Mouse (Mus musculus) small intestine, adult 2 months (tissue): Measurements from ENCODE around the gene Il17re. TPM values are rescaled to one million over a fixed set of nuclear protein-coding genes. Genes with fewer than 3 reads are reported as not detected.

Experiments used
- H3K27ac ChIP-seq: fragments of 200-500 bp; 2 replicates; pipeline ENCODE4 v1.5.1; 2012; ENCODE audit warnings: low read depth, low read length, control low read depth, inconsistent platforms; ENCODE audit not compliant: insufficient read depth
- H3K27me3 ChIP-seq: fragments of 200-500 bp; 2 replicates; pipeline ENCODE4 v1.6.1; 2012; ENCODE audit warnings: mild to moderate bottlenecking, moderate library complexity, low read length, inconsistent platforms; ENCODE audit not compliant: control insufficient read depth, insufficient read depth
- H3K36me3 ChIP-seq: fragments of 200-500 bp; 2 replicates; pipeline ENCODE4 v1.6.1; 2012; ENCODE audit warnings: mild to moderate bottlenecking, low read length, control low read depth, inconsistent platforms; ENCODE audit not compliant: control insufficient read depth, insufficient read depth
- H3K4me1 ChIP-seq: fragments of 200-500 bp; 2 replicates; pipeline ENCODE4 v1.6.1; 2012; ENCODE audit warnings: low read length, inconsistent platforms, mixed read lengths; ENCODE audit not compliant: control insufficient read depth, insufficient read depth, insufficient read length
- H3K4me3 ChIP-seq: fragments of 200-500 bp; 2 replicates; pipeline ENCODE4 v1.5.1; 2012; ENCODE audit warnings: low read depth, mild to moderate bottlenecking, control low read depth, inconsistent platforms, low read length, moderate library complexity
- CTCF ChIP-seq: fragments of 200-500 bp; IDR thresholded peaks from 2 replicates; pipeline ENCODE4 v1.5.1; 2012; ENCODE audit warnings: low read depth, mild to moderate bottlenecking, control low read depth, inconsistent platforms, low read length, moderate library complexity, mixed read lengths; ENCODE audit not compliant: insufficient replicate concordance, insufficient read length; ENCODE audit errors: extremely low read depth
- POLR2A ChIP-seq: fragments of 200-500 bp; IDR thresholded peaks from 2 replicates; pipeline ENCODE4 v1.6.1; 2012; ENCODE audit warnings: low read depth, mild to moderate bottlenecking, control low read depth, inconsistent platforms, low read length, moderate library complexity
- WGBS: fragments of 180-500 bp; shearing (Covaris S2); methylation state at CpG from one replicate; pipeline ENCODE4 v1.1.7; 2018; 5-methylcytosine and 5-hydroxymethylcytosine counted together
- polyA plus RNA-seq: library from polyadenylated mRNA; depleted of rRNA; stranded (reverse); fragments of >200 nt; gene quantifications from 2 replicates; pipeline ENCODE4 v1.2.3, GENCODE M21; 2012

The Il17re gene
- polyA plus RNA-seq, 1 experiment = 6.8 TPM

DNA sequence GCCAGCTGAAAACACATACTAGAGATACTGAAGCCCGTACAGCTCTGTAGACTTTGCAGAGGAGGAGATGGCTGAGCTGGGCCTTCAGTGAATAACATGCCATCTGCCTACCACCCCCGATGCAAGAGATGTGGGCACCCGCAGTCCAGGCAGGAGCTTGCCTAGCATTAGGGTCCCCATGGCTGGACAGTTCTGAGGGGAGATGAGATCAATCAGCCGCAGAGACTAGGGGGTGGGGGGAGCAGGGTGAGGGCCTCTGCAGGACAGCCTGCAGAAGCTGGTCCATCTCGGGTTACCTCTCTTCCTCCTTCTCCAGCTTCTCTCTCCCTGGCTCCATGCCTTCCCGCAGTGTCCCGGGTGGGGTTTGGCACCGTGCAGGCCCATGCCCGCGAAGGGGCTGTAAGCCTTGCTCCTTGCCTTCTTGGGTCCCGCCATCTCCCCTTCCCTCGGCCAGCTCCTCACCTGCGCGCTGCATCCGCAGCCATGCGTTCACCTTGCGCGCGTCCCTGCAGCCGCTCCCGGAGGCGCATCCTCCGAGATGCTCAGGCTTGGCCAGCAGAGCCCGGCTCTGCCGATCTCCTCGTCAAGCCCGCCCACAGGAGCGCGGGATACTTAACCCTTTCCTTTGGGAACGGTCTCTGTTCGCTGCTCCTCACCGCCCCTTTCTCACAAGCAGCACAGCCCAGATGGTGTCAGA is 43.3 kb downstream of the Il17re start, which contains the start of gene Prrt3:
TSS of gene Prrt3 (minus strand) at position 544 of the 697 bp plus-strand sequence.
- 8% methylated on average over 32 of the region's 32 CpGs for WGBS
- Histone ChIP-seq H3K4me1 (no peaks in the 10 kb centered on the region), H3K4me3 (no peak within 1 kb of the TSS), H3K27ac (no peak within 1 kb of the TSS), H3K36me3 (no peaks in the 10 kb centered on the region), H3K27me3 (0 out of 2 replicates have a peak, but pooled peaks cover 8% of the 10 kb centered on the region)
- no peak for TF ChIP-seq POLR2A
- no peak for TF ChIP-seq CTCF

GRCm38 (mm10) chr6:113502801-113503200 is 44.5 kb downstream of the Il17re start:
- no peak for TF ChIP-seq CTCF
- TF ChIP-seq POLR2A = no peak
- Histone ChIP-seq H3K27ac (no peak overlapping the region), H3K36me3 (no peaks in the 10 kb centered on the region), H3K27me3 (0 out of 2 replicates have a peak, but pooled peaks cover 8% of the 10 kb centered on the region), H3K4me3 (no peak overlapping the region), H3K4me1 (no peaks in the 10 kb centered on the region)
- WGBS = 86% methylated on average over 2 of the region's 2 CpGs

GRCm38 (mm10) chr6:113505689-113506088 is 47.4 kb downstream of the Il17re start:
- Histone ChIP-seq H3K36me3 (no peaks in the 10 kb centered on the region), H3K4me1 (no peaks in the 10 kb centered on the region), H3K27me3 (0 out of 2 replicates have a peak, but pooled peaks cover 6% of the 10 kb centered on the region), H3K4me3 (no peak overlapping the region), H3K27ac (no peak overlapping the region)
- 85% methylated on average over 1 of the region's 1 CpGs for WGBS
- TF ChIP-seq POLR2A (no peak), CTCF (no peak)

GRCm38 (mm10) chr6:113507130-113507529 is 48.8 kb downstream of the Il17re start:
- Histone ChIP-seq H3K36me3 (no peaks in the 10 kb centered on the region), H3K27me3 (no peaks in the 10 kb centered on the region), H3K4me3 (no peak overlapping the region), H3K27ac (no peak overlapping the region), H3K4me1 (no peaks in the 10 kb centered on the region)
- TF ChIP-seq POLR2A = no peak
- no peak for TF ChIP-seq CTCF

GRCm38 (mm10) chr6:113508272-113508946 is 50.1 kb downstream of the Il17re start:
- no peaks in the 10 kb centered on the region for H3K4me1 ChIP-seq
- no peaks in the 10 kb centered on the region for H3K27me3 ChIP-seq
- H3K4me3 ChIP-seq = no peak overlapping the region
- no peak overlapping the region for H3K27ac ChIP-seq
- TF ChIP-seq POLR2A (no peak), CTCF (no peak)
- H3K36me3 ChIP-seq = no peaks in the 10 kb centered on the region
- WGBS = 65% methylated on average over 7 of the region's 7 CpGs

- no peaks in the 10 kb centered on the region for H3K27me3 ChIP-seq
- TF ChIP-seq CTCF = no peak
- TF ChIP-seq POLR2A = no peak
- H3K4me1 ChIP-seq = no peaks in the 10 kb centered on the region
- H3K36me3 ChIP-seq = peaks cover 3% of the 10 kb centered on the region; the same call in 1 of the 2 replicates
- WGBS = 43% methylated on average over 5 of the region's 5 CpGs
- H3K27ac ChIP-seq = no peak overlapping the region; the same call in 1 of the 2 replicates
- H3K4me3 ChIP-seq = no peak overlapping the region
Observed at GRCm38 (mm10) chr6:113508947-113509280, 50.6 kb downstream of the Il17re start.

DNA sequence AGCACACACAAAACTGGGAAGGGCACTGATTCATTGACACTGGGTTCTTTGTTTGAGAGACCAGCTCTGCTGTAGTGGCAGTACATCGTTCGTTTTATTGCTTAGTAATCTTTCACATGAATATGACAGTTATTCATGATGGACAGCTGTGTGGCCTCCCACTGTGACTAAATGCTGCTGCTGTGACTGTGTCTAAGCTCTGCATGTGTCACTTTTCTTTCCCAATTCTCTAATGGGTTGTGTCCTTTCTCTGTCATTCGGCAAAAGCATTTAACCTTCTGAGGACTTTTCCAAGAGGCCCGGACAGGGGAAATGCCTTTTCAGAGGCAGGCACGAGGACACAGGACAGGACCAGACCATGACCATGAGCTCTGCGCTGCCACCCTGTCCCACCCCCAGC is 55.7 kb downstream of the Il17re start:
- Histone ChIP-seq H3K4me1 (no peaks in the 10 kb centered on the region), H3K4me3 (no peak overlapping the region), H3K36me3 (peaks cover 44% of the 10 kb centered on the region), H3K27ac (no peak overlapping the region), H3K27me3 (no peaks in the 10 kb centered on the region)
- 67% methylated on average over 6 of the region's 6 CpGs for WGBS
- TF ChIP-seq CTCF (no peak), POLR2A (no peak)

- Histone ChIP-seq H3K4me3 (no peak overlapping the region), H3K36me3 (peaks cover 50% of the 10 kb centered on the region), H3K27ac (no peak overlapping the region), H3K4me1 (no peaks in the 10 kb centered on the region), H3K27me3 (no peaks in the 10 kb centered on the region)
- 98% methylated on average over 3 of the region's 3 CpGs for WGBS
- TF ChIP-seq CTCF (no peak), POLR2A (no peak)
Observed at GRCm38 (mm10) chr6:113514600-113514999, 56.3 kb downstream of the Il17re start.
